Mouse (Mus musculus) lung, embryonic 16.5 days (tissue): ENCODE data around the gene Ttll13. TPM values are rescaled to one million over a fixed set of nuclear protein-coding genes. Genes with fewer than 3 reads are reported as not detected.

Source experiments
- ATAC-seq: fragments of 200-750 bp; cut with Nextera tagmentation; 2 replicates; pipeline ENCODE4 v1.8.0; 2017; ENCODE audit warnings: low read depth, mild to moderate bottlenecking, moderate library complexity
- H3K27ac ChIP-seq: fragments of 300-500 bp; sonication (generic); 2 replicates; pipeline ENCODE4 v1.5.1; 2014; ENCODE audit warnings: mild to moderate bottlenecking, control low read depth, low read length
- H3K27me3 ChIP-seq: fragments of 300-500 bp; sonication (generic); 2 replicates; pipeline ENCODE4 v1.6.1; 2014; ENCODE audit warnings: low read depth, low read length, mixed read lengths; ENCODE audit not compliant: control insufficient read depth, insufficient read depth
- H3K36me3 ChIP-seq: fragments of 300-500 bp; sonication (generic); 2 replicates; pipeline ENCODE4 v1.6.1; 2014; ENCODE audit warnings: low read length; ENCODE audit not compliant: control insufficient read depth, insufficient read depth
- H3K4me1 ChIP-seq: fragments of 300-500 bp; sonication (generic); replicated peaks from 2 replicates; pipeline ENCODE4 v1.6.1; 2014; ENCODE audit warnings: low read length, mixed read lengths; ENCODE audit not compliant: control insufficient read depth, insufficient read depth
- H3K4me2 ChIP-seq: fragments of 300-500 bp; sonication (generic); 2 replicates; pipeline ENCODE4 v1.6.1; 2014; ENCODE audit warnings: low read depth, low read length, control low read depth
- H3K4me3 ChIP-seq: fragments of 300-500 bp; sonication (generic); 2 replicates; pipeline ENCODE4 v1.5.1; 2014; ENCODE audit warnings: mild to moderate bottlenecking, low read length, control low read depth
- H3K9ac ChIP-seq: fragments of 300-500 bp; sonication (generic); 2 replicates; pipeline ENCODE4 v1.6.1; 2014; ENCODE audit warnings: low read length, control low read depth
- H3K9me3 ChIP-seq: fragments of 300-500 bp; sonication (generic); 2 replicates; pipeline ENCODE4 v1.6.1; 2016; ENCODE audit warnings: low read length; ENCODE audit not compliant: control insufficient read depth
- WGBS: fragments of 180-500 bp; shearing (Covaris S2); extraction: QIAGEN DNeasy Blood & Tissue Kit; methylation state at CpG from one replicate; pipeline ENCODE4 v1.1.7; 2014; 5-methylcytosine and 5-hydroxymethylcytosine counted together
- polyA plus RNA-seq: library from polyadenylated mRNA; unstranded; fragments of >200 nt; fragmentation: Nextera tagmentation; extraction: Ambion mirVana; gene quantifications from 2 replicates; pipeline ENCODE4 v1.2.1, GENCODE M21; 2015

Ttll13 gene
- polyA plus RNA-seq, 1 experiment from 2014 or later: 1.1 TPM

DNA sequence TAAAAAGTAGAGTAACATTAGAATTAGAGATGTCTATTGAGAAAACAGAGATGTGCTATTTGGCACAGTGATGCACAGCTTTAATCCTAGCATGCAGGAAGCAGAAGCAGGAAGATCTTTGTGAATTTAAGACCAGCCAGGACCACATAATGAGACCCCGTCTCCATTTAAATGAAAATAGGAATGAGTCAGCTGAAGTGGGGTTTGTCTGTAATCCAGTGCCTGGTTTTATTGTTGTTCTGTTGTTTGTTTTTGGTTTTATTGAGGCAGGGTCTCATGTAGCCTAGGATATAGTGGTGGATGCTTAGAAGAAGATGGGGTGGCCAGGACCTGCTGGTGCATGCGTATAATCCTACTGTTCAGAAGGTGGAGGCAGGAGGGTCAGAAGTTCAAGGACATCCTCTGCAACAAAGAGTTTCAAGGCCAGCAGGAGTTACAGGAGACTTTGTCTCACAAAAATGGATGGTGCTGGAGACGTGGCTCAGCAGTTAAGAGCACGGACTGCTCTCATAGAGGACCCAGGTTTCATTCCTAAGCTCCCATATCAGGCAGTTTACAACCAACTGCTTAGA is 24.9 kb upstream of the Ttll13 start:
- Histone ChIP-seq H3K36me3 (peaks cover 31% of the 10 kb centered on the region), H3K9ac (no peak overlapping the region), H3K9me3 (no peaks in the 10 kb centered on the region), H3K4me1 (no peaks in the 10 kb centered on the region), H3K27ac (no peak overlapping the region), H3K4me2 (no peak overlapping the region), H3K27me3 (no peaks in the 10 kb centered on the region), H3K4me3 (no peak overlapping the region)
- ATAC-seq: no peak
- WGBS: 83% methylated on average over 4 of the region's 4 CpGs

DNA sequence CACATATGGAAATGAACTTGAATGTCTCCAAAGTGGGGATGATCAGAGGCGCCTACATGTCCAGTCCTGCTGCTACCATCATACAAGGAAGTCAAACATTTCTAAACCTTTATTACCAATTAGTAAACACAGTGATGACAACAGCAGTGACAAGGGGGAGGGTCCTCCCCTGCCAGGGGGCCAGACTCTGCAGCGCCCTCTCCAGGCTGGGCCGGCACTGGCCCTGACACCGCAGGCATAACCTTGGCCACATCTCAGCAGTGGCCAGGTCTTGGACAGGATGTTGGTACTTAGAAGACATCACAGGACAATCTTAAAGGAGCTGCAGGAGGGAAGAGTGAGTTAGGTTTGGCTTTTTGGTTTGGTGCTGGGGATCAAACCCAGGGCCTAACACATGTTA is 19.1 kb upstream of the Ttll13 start:
- no peak overlapping the region for H3K27ac ChIP-seq
- no peak overlapping the region for H3K9ac ChIP-seq
- H3K36me3 ChIP-seq: peaks cover 30% of the 10 kb centered on the region
- no peak overlapping the region for H3K4me2 ChIP-seq
- H3K4me1 ChIP-seq: peaks cover 11% of the 10 kb centered on the region
- ATAC-seq: no peak
- H3K27me3 ChIP-seq: no peaks in the 10 kb centered on the region
- H3K4me3 ChIP-seq: no peak overlapping the region
- 94% methylated on average over 4 of the region's 4 CpGs for WGBS
- H3K9me3 ChIP-seq: no peaks in the 10 kb centered on the region

DNA sequence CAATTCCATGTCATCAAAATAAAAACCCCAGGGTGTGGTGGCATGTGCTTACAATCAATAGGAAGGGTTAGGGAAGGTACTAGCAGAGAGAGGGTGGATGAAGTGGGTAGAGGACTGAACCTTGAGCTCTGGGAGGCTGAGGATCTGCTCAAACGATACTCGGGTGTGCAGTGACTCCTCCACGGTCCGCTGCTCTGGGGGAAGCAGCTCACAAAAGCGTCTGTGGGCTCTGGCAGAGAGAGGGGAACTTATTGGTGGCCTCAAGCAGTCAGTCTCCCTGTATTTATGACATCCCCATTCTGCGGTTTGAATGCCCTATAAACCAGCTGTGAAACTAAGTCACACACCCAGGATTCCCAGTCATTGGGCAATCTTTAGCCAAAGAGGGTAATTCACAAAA is 16.0 kb upstream of the Ttll13 start:
- peaks cover 16% of the 10 kb centered on the region for H3K36me3 ChIP-seq
- H3K27ac ChIP-seq: no peak overlapping the region
- WGBS: 69% methylated on average over 6 of the region's 6 CpGs
- H3K27me3 ChIP-seq: no peaks in the 10 kb centered on the region
- ATAC-seq: no peak
- H3K4me3 ChIP-seq: no peak overlapping the region
- no peak overlapping the region for H3K4me2 ChIP-seq
- H3K9ac ChIP-seq: no peak overlapping the region
- no peaks in the 10 kb centered on the region for H3K9me3 ChIP-seq
- peaks cover 20% of the 10 kb centered on the region for H3K4me1 ChIP-seq

DNA sequence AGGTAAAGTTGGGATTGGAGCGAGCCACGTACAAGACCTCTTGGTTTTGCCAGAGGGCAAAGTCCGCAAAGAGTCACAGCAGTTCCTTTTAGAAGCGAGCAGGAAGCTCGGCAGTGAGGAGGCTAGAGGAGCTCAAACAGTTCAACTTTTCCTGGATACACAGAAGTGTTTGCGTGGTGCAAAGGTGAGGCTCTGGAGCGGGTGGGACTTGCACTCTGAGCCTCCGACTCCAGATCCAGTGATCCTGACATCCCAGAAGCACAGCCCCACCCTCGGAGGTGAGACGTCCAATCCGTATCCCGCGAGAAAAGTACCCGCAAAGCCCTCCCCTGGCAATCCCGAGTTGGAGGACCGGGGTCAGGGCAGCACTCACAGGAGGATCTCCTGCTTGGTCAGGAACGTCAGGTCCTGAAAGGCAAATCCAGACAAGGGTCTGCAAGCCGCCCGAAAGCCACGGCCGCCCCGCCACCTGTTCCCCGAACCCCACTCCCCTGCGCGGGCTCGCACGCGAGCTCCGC is 14.1 kb upstream of the Ttll13 start:
- 2% methylated on average over 29 of the region's 29 CpGs for WGBS
- Histone ChIP-seq H3K9me3 (no peaks in the 10 kb centered on the region), H3K27me3 (no peaks in the 10 kb centered on the region), H3K9ac (peak overlapping the region; percentile 70), H3K27ac (peak overlapping the region; percentile 75), H3K36me3 (peaks cover 8% of the 10 kb centered on the region), H3K4me1 (peaks cover 20% of the 10 kb centered on the region), H3K4me2 (peak overlapping the region; percentile 95), H3K4me3 (peak overlapping the region; percentile 83)
- peak; percentile 30 for ATAC-seq

DNA sequence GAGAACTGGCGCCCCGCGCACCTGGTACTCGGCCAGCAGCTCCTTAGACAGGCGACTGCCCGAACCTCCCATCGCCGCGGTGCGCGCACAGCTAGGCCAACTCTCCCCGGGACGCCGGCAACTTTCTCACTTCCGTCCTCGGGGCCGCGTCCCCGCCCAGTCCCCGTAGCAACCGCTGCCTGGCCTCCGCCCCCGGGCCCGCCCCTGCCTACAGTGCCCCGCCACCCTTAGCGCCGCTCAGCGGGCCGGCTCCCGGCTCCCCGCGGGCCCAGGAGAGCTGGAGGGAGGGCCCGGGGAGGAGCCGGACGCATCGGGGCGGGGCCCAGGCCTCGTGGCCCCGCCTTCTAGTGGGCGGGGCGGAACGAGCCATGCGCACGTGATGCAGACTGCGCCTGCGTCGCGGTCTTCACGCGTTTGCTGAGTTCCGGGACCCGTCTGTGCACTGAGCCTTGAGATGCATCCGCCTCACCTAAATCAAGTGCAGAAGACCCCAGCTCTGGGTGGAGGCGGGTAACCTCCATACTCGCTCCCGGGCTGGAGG is 13.6 kb upstream of the Ttll13 start, which contains the start of the genes Cib1 and Gdpgp1:
Gene Cib1, minus strand, starts transcription at position 325 of the 541 bp plus-strand sequence.
Gene Gdpgp1, plus strand, starts transcription at position 377 of the 541 bp plus-strand sequence.
- Histone ChIP-seq H3K4me1 (peaks cover 20% of the 10 kb centered on the region), H3K27me3 (no peaks in the 10 kb centered on the region), H3K9me3 (no peaks in the 10 kb centered on the region), H3K27ac (peak within 1 kb of the TSS; percentile 75), H3K36me3 (peaks cover 3% of the 10 kb centered on the region), H3K9ac (peak within 1 kb of the TSS; percentile 70), H3K4me3 (peak within 1 kb of the TSS; percentile 83), H3K4me2 (peak within 1 kb of the TSS; percentile 95)
- peak; percentile 100 for ATAC-seq
- 1% methylated on average over 52 of the region's 56 CpGs for WGBS

DNA sequence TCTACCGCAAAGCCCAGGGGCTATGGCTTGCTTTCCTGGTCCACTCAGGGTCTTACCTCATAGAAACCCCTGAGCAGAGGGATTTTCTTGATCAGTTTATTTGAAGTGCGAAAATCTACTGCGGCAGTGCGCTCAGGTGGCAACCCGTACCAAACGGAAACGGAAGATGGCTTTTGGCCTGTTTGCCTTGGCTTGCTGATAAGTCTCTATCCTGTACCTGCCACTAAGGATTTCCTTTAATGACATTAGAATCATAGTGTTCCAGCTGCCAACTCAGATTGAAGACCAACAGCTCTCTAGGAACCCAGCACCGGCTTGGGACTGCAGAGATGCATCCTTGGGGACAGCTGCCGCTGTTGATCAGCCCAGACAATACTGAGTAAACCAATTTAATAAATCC is 12.4 kb upstream of the Ttll13 start:
- H3K9me3 ChIP-seq: no peaks in the 10 kb centered on the region
- peaks cover 6% of the 10 kb centered on the region; the same call in 1 of the 2 replicates for H3K36me3 ChIP-seq
- 64% methylated on average over 9 of the region's 9 CpGs for WGBS
- no peak overlapping the region for H3K27ac ChIP-seq
- H3K4me2 ChIP-seq: peak overlapping the region; percentile 95
- ATAC-seq: no peak
- H3K4me1 ChIP-seq: peaks cover 20% of the 10 kb centered on the region
- peak overlapping the region; percentile 83 for H3K4me3 ChIP-seq
- H3K9ac ChIP-seq: peak overlapping the region; percentile 57
- no peaks in the 10 kb centered on the region for H3K27me3 ChIP-seq

DNA sequence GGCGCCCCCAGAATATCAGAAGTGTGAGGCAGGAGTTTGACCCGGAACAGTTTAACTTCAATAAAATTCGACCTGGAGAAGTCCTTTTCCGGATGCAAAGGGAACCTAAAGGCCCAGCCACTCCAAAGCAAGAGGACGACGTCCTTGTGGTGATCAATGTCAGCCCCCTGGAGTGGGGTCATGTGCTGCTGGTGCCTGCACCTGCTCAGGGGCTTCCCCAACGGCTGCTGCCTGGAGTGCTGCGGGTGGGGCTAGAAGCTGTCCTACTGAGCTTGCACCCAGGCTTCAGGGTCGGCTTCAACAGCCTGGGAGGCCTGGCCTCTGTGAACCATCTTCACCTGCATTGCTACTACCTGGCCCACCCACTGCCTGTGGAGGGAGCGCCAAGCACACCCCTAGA is 7.6 kb upstream of the Ttll13 start:
- Histone ChIP-seq H3K4me3 (no peak overlapping the region), H3K36me3 (peaks cover 9% of the 10 kb centered on the region; the same call in 1 of the 2 replicates), H3K9me3 (no peaks in the 10 kb centered on the region), H3K27ac (no peak overlapping the region), H3K9ac (no peak overlapping the region), H3K4me2 (no peak overlapping the region), H3K27me3 (no peaks in the 10 kb centered on the region), H3K4me1 (peaks cover 6% of the 10 kb centered on the region)
- no peak for ATAC-seq
- 84% methylated on average over 10 of the region's 10 CpGs for WGBS

DNA sequence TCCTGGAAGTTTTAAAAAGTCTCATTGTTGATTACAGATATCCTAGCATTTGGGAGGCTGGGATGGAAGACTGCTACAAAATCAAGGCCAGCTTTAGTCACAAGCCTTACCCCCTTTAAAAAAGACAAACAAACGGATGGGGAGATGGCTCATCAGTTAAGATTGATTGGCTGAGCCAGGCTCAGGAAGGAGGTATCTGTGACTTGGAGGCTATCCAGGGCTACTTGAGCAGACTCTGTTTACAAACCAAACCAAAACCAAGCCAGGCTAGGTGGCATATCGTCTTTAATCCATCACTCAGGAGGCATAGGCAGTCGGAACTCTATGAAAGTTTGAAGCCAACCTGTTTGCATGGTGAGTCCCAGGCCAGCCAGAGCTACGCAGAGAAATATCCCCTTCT is 4.5 kb upstream of the Ttll13 start:
- ATAC-seq: no peak
- H3K4me1 ChIP-seq: 0 out of 2 replicates have a peak, but pooled peaks cover 2% of the 10 kb centered on the region
- peaks cover 9% of the 10 kb centered on the region; the same call in 1 of the 2 replicates for H3K36me3 ChIP-seq
- no peak overlapping the region for H3K4me3 ChIP-seq
- H3K9ac ChIP-seq: no peak overlapping the region
- no peak overlapping the region for H3K4me2 ChIP-seq
- 39% methylated on average over 4 of the region's 4 CpGs for WGBS
- H3K27me3 ChIP-seq: no peaks in the 10 kb centered on the region
- no peaks in the 10 kb centered on the region for H3K9me3 ChIP-seq
- peak overlapping the region; percentile 45 for H3K27ac ChIP-seq

DNA sequence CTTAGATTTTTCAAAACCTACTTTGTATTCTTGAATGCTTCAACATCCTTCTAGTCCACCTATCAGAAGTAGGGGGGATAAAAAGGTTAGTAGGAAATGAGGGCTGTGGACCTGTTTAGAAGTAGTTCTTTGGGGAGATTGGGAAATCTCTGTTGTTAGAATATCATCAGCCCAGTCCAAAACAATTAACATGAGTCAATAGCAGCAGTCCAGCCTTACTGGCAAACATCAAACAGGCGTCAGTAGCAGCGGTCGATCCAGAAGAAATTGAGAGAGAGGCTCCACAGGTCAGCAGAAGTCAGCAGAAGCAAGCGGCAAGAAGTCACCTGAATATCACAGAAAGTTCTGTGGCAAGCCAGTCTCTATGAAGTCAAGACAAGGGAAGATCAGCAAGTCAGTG is 1.3 kb upstream of the Ttll13 start:
- ATAC-seq: no peak
- Histone ChIP-seq H3K9me3 (no peaks in the 10 kb centered on the region), H3K4me2 (no peak overlapping the region), H3K4me3 (no peak overlapping the region), H3K9ac (no peak overlapping the region), H3K27me3 (no peaks in the 10 kb centered on the region), H3K4me1 (0 out of 2 replicates have a peak, but pooled peaks cover 4% of the 10 kb centered on the region), H3K27ac (no peak overlapping the region), H3K36me3 (0 out of 2 replicates have a peak, but pooled peaks cover 3% of the 10 kb centered on the region)
- WGBS: 90% methylated on average over 4 of the region's 4 CpGs
